Mouse (Mus musculus) cerebellum, adult (tissue): ENCODE data around the gene Pax5.
A peak's percentile ranks its signal among the peaks of the same experiment; 100 is the strongest.

ENCODE experiments used
- ATAC-seq: cut with Nextera tagmentation; 2 replicates; pipeline ENCODE4 v1.9.2; 2017; ENCODE audit warnings: mild to moderate bottlenecking, moderate library complexity, mixed read lengths; ENCODE audit not compliant: insufficient number of reproducible peaks, low FRiP score, low TSS enrichment

Gene Pax5

DNA sequence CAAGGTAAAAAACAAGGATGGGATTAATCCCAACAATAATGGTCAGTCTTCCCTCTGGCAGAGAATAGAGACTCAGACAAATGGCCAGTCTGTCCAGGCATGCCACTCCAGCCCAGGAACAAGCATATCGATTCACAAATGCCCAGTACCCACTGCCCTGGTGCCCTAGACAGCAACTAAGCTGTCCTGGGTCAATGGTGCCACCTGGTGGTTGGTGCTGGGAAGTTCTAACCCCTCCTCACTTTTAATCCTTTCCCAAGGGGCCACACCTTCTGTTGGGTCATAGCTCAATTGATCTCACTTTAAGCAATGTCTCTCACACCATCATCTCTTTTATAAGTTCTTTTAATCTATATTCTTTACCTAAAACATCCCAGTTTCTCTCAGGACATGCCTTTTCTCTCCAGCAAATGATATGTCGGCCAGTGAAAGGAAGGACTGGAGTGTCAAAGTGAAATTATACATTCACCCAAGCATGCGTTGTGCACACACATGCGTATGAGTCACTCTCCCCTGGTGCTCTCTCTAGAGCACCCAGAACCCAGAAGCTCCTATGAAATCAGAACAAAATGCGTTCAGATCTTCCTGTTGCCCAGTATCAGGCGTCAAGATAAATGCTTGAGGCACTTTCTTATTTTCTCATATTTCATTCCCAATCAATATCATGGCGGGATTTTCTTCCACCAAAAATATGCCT lies 40.7 kb downstream of the Pax5 start:
- no peak for ATAC-seq

DNA sequence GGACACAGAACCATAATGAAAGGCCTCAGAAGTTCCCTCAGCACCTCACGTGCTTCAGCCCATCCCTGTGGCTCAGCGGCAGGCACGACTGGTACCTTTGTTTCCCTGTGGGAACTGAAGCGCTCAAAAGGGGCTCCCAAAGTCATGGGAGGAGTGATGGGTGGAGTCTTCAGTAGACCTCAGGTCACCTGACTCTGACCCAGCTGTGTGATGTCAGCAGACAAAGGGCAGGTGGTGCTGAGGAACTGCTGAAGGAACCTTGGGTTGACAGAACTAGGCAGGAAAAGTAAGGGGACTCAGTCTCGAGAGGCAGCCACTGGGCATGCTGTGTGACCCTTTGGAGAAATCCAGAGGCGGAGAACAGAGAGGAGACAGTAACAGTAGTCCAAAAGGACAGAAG lies 41.7 kb downstream of the Pax5 start:
- ATAC-seq: no peak

DNA sequence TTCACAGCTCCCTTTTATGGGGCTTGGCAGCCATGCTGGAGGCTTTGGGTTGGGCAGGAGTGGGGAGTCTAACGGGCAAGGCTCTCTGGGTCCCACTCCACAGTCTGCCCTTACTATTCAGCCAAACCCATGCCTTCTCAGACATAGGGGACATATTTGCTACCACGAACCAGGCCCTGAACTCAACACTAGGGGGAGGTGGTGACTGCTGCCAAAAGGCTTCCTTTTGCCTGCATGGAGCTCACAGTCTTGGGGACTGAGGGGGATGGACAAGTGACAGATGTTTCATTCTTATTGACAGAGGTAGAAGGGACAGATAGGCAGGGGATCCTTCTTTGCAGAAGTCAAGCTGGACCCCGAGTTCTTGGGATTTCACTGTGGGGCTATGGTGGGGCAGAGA lies 42.1 kb downstream of the Pax5 start:
- no peak for ATAC-seq

DNA sequence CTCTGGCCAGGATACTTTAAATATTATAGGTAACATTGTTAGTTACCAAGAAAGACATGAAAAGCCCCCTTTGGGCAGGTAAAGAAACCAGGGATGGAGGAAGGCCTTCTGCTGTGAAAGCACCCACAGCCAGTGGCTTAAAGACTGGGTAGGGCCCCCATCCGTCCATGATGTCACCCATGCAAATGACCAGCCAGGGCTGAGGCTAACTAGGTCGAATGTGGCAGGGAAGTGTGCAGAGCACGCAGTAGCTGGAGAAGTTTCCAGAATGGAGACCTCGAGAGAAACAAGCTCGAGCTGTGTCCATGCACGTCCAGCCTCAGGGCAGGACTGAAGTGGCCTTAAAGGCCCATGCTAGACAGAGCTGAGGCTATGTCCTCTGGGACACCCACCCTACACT lies 42.9 kb downstream of the Pax5 start:
- no peak for ATAC-seq

DNA sequence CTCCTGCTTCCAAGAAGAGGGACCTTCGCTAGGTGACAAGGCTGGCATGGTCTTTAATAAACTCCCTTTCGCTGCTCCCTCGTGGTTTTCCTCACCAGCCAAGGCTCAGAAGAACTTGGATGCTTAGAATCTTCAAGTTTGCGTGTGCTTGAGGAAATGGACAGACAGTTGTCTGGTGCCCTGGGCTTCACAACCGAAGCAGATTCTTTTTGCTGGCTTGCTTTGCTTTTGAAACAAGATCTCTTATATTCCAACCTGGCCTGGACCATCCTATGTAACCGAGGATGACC lies 45.6 kb downstream of the Pax5 start:
- no peak for ATAC-seq

DNA sequence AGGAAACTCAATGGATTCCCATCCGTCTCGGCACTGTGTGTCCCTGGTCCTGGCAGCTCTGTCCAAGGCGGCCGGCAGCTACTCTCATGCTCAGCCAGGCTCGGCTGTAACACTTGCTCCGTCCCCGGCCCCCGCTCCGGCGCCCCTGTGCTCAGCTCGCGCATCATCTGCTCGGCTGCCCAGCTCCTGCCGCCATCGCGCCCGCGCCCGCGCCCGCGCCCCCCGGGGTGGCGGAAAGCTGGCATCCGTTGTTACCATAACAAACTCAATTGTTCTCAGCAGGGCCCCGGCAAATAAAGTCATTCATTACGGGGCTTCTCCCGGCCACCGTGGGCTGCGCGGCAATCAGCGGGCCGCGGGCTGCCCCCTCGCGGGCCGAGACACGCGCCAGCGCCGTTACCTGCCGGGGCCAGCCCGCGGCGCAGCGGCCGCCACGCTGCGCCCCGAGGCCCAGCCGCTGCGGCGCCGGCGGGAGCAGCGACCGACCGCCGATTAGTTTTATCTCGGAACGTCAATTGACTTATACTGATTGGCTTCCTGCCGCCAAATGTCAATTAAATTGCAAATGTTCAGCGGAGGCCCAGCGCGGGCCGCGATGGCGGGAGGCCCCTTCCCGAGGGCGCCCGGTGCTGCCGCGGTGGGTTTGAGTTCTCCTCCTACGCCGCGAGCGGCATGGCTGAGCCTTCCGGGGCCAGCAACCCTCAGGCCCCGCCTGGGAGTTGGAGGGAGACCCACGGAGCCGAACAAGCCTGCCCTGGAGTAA lies 46.1 kb downstream of the Pax5 start:
- ATAC-seq: 0 out of 2 replicates have a peak, but pooled peaks have one; percentile 61

DNA sequence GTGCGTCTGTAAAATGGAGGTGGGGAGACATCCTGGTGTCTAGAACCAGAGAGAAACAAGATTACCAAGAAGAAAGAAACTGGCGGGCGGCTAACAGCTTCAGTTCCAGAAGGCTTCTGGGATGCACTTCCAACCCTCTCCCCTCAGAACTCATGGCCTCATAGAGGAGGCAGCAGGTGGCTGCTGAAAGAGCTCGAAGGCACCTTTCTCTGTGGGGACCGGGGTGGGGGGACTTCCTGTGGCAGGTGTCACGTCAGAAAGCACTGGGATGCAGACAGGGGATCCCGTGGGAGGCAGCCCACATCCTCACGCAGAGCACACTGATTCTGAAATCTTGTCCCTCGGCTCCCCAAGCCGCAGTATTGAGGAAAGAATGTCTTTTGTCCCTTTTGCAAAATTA lies 46.8 kb downstream of the Pax5 start:
- ATAC-seq: no peak

DNA sequence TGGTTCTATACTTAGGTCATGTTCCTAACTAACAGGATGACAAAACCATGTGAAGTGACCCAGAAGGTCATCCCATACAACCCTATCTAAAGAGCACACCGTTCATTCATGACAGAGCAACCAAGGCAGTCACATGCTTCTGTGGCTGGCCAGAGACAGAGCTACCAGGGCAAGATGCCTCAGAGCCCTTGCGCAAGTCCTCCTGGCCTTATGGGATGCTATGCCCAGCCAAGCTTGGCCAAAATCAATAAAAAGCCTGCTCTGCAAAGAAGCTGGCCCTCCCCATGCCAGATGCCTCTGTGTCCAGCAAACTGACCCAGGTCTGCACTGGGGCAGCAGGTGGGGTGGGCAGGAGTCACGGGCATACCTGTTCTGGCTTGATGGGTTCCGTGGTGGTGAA lies 65.1 kb downstream of the Pax5 start:
- no peak for ATAC-seq

DNA sequence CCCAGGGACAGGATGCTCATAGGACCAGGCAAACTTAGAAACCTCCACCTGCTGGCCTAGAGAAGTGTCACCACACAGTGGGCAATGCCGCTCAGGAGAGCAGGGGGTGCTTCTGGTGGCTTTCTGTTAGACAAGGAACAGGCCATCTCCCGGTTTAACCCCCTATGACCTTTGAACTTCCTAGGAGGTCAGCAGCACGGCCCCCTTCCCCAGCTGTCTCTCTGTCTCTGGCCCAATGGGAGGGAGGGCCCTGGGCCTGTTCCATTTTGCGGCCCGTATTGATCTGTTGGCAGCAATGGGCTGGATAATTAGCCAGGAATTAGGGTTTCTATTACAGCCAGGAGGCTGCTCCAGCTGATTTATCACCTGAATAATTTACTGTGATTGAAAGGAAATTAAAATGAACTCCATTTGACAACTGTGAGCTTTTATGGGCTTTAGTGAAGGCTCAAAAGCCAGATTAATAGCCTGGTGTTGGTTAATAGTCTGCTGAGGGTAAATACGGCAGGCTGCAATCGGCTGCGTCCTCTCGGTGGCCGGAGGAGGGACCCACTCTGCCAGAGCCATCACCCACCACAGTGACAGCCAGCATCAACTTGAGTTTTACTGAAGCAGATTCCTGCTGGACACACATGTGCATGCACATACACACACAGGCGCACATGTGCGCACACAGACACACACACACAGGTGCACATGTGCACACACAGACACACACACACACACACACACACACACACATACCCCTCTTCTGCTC lies 68.3 kb downstream of the Pax5 start:
- no peak for ATAC-seq

DNA sequence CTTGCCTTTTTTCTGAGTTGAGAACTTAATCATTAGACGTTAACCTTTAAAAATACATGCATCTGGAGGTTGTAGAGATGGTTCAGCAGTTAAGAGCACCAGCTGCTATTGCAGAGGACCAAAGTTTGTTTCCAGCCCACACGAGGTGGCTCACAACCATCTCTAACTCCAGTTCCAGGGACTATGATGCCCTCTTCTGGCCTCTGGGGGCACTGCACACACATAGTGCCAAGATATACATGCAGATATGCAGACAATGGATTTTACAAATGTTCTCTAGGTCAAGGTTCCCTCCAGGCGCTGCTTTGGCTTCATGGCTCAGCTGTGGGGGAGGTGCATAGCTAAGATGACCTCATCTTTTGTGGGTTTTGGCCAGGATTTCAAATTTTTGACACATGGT lies 74.7 kb downstream of the Pax5 start:
- ATAC-seq: no peak

DNA sequence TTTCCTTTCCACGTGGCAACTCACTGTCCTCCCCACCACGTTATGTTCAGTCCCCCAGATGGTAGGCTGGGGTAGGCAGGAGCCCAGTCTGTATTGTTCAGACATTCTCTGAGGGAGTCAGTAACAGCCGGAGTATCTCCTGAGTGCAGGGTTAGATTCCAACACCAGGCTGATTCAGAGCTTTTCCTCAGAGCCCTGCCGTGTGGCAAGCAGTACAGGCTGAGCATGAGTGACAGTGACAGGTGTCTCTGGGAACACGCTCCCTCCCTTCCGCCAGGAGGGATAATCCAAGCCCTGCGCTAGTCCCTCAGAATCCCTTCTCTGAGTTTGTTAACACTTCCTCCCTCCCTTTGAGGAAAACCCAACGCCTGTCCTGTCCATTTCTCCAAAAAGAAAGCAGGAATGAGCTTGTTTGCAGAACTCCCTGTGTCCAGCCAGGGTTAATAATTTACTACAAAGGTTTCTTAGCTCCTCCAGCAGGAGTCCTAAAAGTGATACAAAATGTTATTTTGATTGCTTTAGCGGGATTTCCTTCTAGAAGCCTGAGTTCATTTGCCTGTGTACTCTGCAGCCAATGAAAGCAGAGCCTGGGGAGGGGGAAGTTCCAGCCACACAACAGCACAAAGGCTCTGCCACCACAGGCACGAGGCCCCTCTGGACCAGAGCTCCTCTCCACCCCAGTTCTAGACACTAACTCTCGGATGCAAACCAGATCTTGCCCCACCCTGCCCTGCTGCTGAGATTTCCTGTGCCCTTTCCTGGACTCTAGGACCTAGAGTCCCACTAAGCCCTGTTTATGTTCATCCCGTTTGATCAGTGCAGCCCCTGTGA lies 76.4 kb downstream of the Pax5 start:
- ATAC-seq: no peak

DNA sequence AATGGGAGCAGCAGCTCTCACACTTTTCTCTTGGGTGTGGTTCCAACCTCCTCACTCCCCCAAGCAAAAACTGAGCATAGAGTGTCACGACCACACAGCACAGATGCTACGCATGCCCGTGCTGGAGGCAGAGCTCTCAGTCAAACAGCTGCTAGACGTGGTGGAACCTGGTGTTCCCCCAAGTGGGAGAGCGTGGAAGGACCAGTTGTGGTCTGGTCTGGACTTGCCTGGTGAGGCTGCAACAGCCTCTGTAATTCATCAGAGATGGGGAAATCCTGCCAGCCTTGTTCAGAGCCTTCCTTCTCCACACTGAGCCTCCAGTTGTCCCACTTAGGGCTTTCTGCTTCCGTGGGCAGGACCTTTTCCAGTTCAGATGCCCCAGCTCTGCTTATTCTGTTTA lies 80.2 kb downstream of the Pax5 start:
- ATAC-seq: no peak

DNA sequence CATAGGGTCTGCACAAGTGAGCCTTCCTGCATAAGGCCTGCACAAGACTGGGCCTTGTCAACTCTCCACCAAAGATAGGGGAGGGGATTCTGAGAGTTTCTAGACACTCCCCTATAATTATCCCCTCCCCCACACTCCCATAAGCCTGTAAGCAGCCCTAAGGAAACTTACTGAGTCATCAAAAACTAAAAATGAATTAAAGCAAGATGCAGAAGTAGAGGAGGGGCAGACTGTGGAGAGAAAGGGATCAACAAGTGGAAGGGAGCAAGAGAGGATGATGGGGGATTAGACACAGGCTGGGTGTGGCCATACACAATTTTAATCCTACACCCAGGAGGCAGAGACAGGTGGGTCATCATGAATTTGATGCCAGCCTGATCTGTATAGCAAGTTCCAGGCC lies 82.4 kb downstream of the Pax5 start:
- no peak for ATAC-seq

DNA sequence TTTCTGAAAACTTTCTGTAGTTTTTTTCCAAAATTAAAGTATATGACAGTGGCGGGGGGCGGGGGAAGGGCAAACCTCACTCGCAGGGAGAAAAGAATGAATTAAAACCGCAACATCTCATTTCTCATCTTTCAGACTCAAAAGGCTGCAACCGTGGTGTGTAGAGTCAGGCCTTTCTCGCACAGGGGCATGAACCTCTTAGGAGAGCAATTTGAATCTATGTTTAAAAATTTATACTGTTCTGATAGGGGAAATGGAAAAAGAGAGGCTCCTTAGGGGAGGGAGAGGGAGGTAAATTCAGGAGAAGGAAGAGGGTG lies 85.2 kb downstream of the Pax5 start:
- no peak for ATAC-seq

DNA sequence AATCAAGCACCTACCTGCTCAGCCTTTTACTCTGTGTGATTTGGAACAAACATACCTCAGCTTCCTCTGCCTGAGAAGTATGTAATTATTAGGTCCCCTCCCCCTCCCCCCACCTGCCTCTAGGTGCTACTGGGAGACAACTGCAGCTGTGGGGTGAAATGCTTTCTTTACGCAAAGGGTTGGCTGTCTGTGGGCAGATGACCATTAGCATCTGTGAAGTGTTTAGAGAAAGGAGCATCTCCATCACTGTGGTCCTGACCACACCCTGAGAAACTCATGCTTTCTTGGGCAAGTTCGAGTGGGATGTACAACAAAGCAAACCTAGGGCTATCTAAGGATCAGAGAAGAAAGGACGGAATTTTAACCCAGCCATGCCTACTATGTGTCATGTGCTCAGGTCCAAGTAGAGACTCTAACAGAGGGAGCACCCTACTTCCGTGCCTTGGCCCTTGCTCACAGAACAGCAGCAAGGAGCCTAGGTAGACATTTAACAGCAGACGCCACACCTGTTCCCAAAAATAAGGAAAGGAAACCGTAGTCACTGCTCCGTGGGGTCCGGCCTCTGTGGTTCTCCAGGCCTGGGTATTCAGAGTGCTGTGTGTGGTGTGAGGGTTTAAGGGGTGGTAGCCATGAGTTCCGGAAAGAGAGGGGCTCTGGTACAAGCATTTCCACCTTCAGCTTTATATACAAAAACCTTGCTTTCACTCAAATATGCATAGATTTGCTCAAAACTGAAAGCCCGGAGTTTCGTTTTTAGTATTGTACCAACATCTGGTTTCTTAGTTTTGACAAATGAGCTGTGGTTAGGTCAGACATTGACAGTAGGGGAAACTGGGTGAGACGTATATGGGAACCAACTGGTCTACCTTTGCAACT lies 85.8 kb downstream of the Pax5 start:
- ATAC-seq: no peak

DNA sequence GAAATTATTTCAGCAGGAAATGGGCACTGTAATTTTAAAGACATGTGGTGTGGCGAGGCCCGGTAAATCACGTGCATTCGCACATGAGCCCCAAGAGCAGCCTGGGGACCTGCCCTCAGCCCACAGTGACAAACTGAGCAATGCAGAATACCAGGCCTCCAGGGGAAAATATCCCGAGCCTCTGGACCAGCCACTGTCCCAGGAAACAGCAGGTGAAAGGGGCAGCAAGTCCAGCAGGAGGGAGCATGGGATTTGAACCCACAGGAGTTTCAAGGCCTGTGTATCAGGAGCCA lies 86.9 kb downstream of the Pax5 start:
- no peak for ATAC-seq

DNA sequence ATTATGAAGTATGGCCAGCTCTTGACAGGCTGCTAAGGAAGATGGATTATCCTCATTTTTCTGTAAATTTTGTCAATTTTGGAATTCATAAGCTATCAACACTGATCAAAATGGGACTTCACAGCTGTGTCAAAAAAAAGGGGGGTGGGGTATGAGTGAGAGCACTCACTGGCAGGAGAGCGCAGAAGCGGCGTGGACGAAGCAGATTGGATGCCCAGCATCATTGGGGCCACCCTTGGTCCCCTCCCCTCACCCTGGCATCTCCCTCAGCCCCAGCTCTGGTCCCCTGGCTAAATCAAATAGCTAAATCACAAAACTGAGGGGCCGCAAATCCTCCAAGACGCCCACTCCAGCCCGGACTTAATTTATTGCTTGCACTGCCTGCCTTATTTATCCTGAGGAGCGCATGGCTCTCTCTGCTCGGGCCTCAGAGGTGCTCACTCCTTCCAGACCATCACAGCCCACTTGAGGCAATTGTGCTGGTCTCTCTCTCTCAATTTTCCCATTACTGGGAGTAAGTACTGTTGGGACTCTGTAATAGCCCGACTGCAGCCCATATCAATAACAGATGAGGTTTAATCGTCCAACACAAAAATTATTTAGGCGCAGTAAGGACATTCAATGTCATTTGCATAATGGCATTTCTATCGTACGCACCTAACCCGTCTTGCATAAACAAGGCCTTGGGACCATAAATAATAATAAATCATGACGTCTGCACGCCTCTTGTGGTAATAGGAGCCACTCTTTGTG lies 87.4 kb downstream of the Pax5 start:
- no peak for ATAC-seq

DNA sequence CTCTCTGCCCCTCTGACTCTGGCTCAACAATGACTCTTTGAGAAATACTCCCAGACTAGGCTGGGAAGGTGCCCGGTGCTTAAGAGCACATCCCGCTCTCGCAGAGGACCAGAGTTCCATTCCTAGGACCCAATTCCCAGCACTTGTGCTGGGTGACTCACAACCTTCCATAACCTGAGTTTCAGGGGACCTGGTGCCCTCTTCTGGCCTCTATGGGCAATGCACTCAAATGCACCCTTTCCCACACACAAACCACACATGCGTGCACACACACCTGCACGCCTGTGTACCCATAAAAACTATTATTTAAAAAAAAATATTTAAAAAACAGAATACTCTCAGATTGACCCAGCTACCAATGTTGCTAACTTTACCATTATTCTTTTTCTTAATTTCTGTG lies 90.0 kb downstream of the Pax5 start:
- ATAC-seq: no peak

DNA sequence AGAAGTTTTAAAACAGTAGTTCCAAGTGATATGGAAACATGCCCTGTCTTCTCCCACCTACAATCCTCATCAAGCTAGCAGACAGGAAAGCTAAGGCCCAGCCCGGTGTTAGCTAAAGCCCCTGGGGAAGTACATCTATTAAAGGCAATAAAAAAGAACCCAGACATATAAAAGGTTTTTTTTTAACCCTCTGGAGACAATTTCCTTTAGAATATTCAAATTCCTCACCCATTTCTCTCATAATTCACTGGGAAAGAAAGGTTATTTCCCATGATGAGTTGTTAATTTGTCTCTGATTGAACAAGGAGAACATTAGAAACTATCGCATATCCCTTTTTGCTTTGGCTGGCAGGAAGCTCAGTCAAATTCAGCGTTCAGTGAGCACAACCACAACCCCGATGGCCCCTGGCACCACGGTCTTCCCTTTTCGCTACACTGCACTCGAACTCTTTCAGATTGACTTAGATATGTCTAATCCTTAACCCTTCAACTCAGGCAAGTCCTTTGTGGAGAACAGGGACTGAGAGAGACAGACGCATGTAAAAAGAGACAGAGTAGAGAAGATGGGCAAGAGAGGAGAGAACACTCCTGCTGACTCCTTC lies 96.1 kb downstream of the Pax5 start:
- no peak for ATAC-seq
